Mouse (Mus musculus) CD8-positive naive resting alpha-beta T cell, adult 2 months (primary cell): Measurements from ENCODE around the gene Muc1.

Experiments
- DNase-seq, 2 experiments: peaks; one replicate each; pipeline ENCODE4 v3.0.0; 2022; ENCODE audit warnings: low read depth in 2 of 2, low spot score in 2 of 2

Gene Muc1

GRCm38 (mm10) chr3:89268916-89269315 lies 40.1 kb downstream of the Muc1 start:
- no peak for DNase-seq

GRCm38 (mm10) chr3:89270051-89270755 lies 41.3 kb downstream of the Muc1 start, which contains the start of gene Slc50a1:
Slc50a1 (minus strand) TSS chr3:89270570.
- peak; percentile 46 to 57 for DNase-seq

GRCm38 (mm10) chr3:89270891-89271290 lies 42.0 kb downstream of the Muc1 start:
- DNase-seq = no peak

GRCm38 (mm10) chr3:89271760-89272159 lies 42.9 kb downstream of the Muc1 start:
- no peak for DNase-seq

GRCm38 (mm10) chr3:89276061-89276460 lies 47.2 kb downstream of the Muc1 start:
- no peak for DNase-seq

GRCm38 (mm10) chr3:89277281-89278021 lies 48.6 kb downstream of the Muc1 start:
- no peak for DNase-seq

- no peak for DNase-seq
Measured at GRCm38 (mm10) chr3:89278107-89278506, 49.2 kb downstream of the Muc1 start.

- DNase-seq = no peak
Measured at GRCm38 (mm10) chr3:89278643-89279042, 49.8 kb downstream of the Muc1 start.

- DNase-seq = no peak
Measured at GRCm38 (mm10) chr3:89279153-89279890, 50.5 kb downstream of the Muc1 start.

GRCm38 (mm10) chr3:89280050-89280605 lies 51.3 kb downstream of the Muc1 start:
- no peak for DNase-seq

GRCm38 (mm10) chr3:89280606-89281511 lies 52.0 kb downstream of the Muc1 start, which contains the start of gene Efna1:
Efna1 (minus strand) TSS chr3:89281142.
- peak in 1 of 2 experiments; percentile 17 for DNase-seq

- peak; percentile 76 to 86 for DNase-seq
Measured at GRCm38 (mm10) chr3:89281579-89282290, 52.9 kb downstream of the Muc1 start.

GRCm38 (mm10) chr3:89282291-89282643 lies 53.4 kb downstream of the Muc1 start:
- DNase-seq = no peak
